Comparison of ENCODE assay signal across 18 mouse cellular contexts in genomic region chr1:193084016-193084415, GRCm38 (mm10). TPM values are rescaled to one million over a fixed set of nuclear protein-coding genes. Genes with fewer than 3 reads are reported as not detected.
DNase-seq lines count a peak whose midpoint lies in the region; ATAC-seq and TF ChIP-seq lines count a peak whose summit lies in the region.
"Had no signal": no experiment of that assay in that cellular context is flagged by ENCODE, and none has a peak within 500 bp of the region (broad histone marks: within the 10 kb centered on the region; RNA-seq: fewer than 3 reads in every experiment).

No protein-coding gene starts in this region.

- 91% methylated on average over 1 of the region's 1 CpGs for WGBS in hindbrain, postnatal 0 days
- 83% methylated on average over 1 of the region's 1 CpGs for WGBS in hindbrain, embryonic 12.5 days
- WGBS in lung, postnatal 0 days, result 91% methylated on average over 1 of the region's 1 CpGs

- no peak for DNase-seq in hindbrain, postnatal 0 days (ENCODE audit: low spot score)
- DNase-seq in lung, postnatal 0 days (ENCODE audit: low spot score), result no peak
- DNase-seq in lung, adult 18-20 months, result no peak
- DNase-seq in ES-CJ7 (ENCODE audit: low read depth, low spot score), result peak; percentile 50
- DNase-seq in induced T-regulatory cell, adult 2 months (ENCODE audit: low read depth), result peak; percentile 5
- DNase-seq in MN1 (ENCODE audit: low spot score), result no peak
- no peak for DNase-seq in adrenal gland, postnatal 14 days
- DNase-seq: adrenal gland, adult 8-10 months; cerebellum, postnatal 25 days; heart, postnatal 14 days; kidney, adult 11 months; liver, embryonic 13.5 days had no signal

- peaks cover 10% of the 10 kb centered on the region for H3K4me1 ChIP-seq in hindbrain, postnatal 0 days (ENCODE audit: insufficient read depth, low read length)
- peaks cover 10% of the 10 kb centered on the region; the same call in 1 of the 2 replicates for H3K4me1 ChIP-seq in hindbrain, embryonic 12.5 days
- H3K4me1 ChIP-seq in lung, postnatal 0 days (ENCODE audit: insufficient read depth, low read depth, low read length), result no peaks in the 10 kb centered on the region
- H3K4me1 ChIP-seq: liver, embryonic 13.5 days had no signal

- peak; percentile 19; the same call in 1 of the 2 replicates for TF ChIP-seq CTCF in hindbrain, postnatal 0 days (IDR thresholded peaks at IDR 0.05; ENCODE audit: low read depth)
- peak; percentile 9; the same call in 1 of the 2 replicates for TF ChIP-seq CTCF in lung, postnatal 0 days (IDR thresholded peaks at IDR 0.05)

- TF ChIP-seq EP300 in lung, postnatal 0 days (IDR thresholded peaks at IDR 0.05), result no peak

- no peak overlapping the region for H3K27ac ChIP-seq in hindbrain, postnatal 0 days
- no peak overlapping the region for H3K27ac ChIP-seq in hindbrain, embryonic 12.5 days
- no peak overlapping the region for H3K27ac ChIP-seq in lung, postnatal 0 days (ENCODE audit: low read length)
- H3K27ac ChIP-seq: liver, embryonic 13.5 days; macrophage; midbrain, embryonic 13.5 days; stomach, embryonic 15.5 days had no signal

- H3K9me3 ChIP-seq in hindbrain, postnatal 0 days (ENCODE audit: low read length), result no peaks in the 10 kb centered on the region
- no peaks in the 10 kb centered on the region for H3K9me3 ChIP-seq in hindbrain, embryonic 12.5 days (replicated peaks)
- no peaks in the 10 kb centered on the region for H3K9me3 ChIP-seq in lung, postnatal 0 days (ENCODE audit: low read length)
- H3K9me3 ChIP-seq: liver, embryonic 13.5 days; midbrain, embryonic 13.5 days; stomach, embryonic 15.5 days had no signal

- no peak overlapping the region for H3K4me2 ChIP-seq in hindbrain, postnatal 0 days (ENCODE audit: low read depth, low read length)
- no peak overlapping the region for H3K4me2 ChIP-seq in hindbrain, embryonic 12.5 days (replicated peaks)
- H3K4me2 ChIP-seq in lung, postnatal 0 days (replicated peaks; ENCODE audit: low read depth, low read length), result no peak overlapping the region
- H3K4me2 ChIP-seq: liver, embryonic 13.5 days; midbrain, embryonic 13.5 days; stomach, embryonic 15.5 days had no signal

- no peak overlapping the region for H3K4me3 ChIP-seq in hindbrain, postnatal 0 days (ENCODE audit: low read length)
- no peak overlapping the region for H3K4me3 ChIP-seq in hindbrain, embryonic 12.5 days
- no peak overlapping the region for H3K4me3 ChIP-seq in lung, postnatal 0 days (ENCODE audit: low read depth, low read length)
- H3K4me3 ChIP-seq: liver, embryonic 13.5 days; midbrain, embryonic 13.5 days; stomach, embryonic 15.5 days had no signal

- no peaks in the 10 kb centered on the region for H3K36me3 ChIP-seq in hindbrain, postnatal 0 days (ENCODE audit: insufficient read depth, low read length)
- no peaks in the 10 kb centered on the region for H3K36me3 ChIP-seq in hindbrain, embryonic 12.5 days
- H3K36me3 ChIP-seq in lung, postnatal 0 days (ENCODE audit: insufficient read depth, low read length), result no peaks in the 10 kb centered on the region
- H3K36me3 ChIP-seq: liver, embryonic 13.5 days; midbrain, embryonic 13.5 days; stomach, embryonic 15.5 days had no signal

- H3K9ac ChIP-seq in hindbrain, postnatal 0 days (replicated peaks; ENCODE audit: low read length), result no peak overlapping the region
- no peak overlapping the region for H3K9ac ChIP-seq in hindbrain, embryonic 12.5 days
- no peak overlapping the region for H3K9ac ChIP-seq in lung, postnatal 0 days (replicated peaks; ENCODE audit: low read depth)
- H3K9ac ChIP-seq: liver, embryonic 13.5 days; midbrain, embryonic 13.5 days; stomach, embryonic 15.5 days had no signal

- no peak for ATAC-seq in hindbrain, postnatal 0 days
- ATAC-seq in hindbrain, embryonic 12.5 days (ENCODE audit: low FRiP score), result no peak
- no peak for ATAC-seq in lung, postnatal 0 days
- ATAC-seq: CD4-positive, CD25-positive, alpha-beta regulatory T cell, adult 4 months; forebrain, embryonic 14.5 days; midbrain, embryonic 13.5 days had no signal

- no peaks in the 10 kb centered on the region for H3K27me3 ChIP-seq in hindbrain, postnatal 0 days (ENCODE audit: insufficient read depth, low read length)
- H3K27me3 ChIP-seq in hindbrain, embryonic 12.5 days, result no peaks in the 10 kb centered on the region
- no peaks in the 10 kb centered on the region for H3K27me3 ChIP-seq in lung, postnatal 0 days (replicated peaks; ENCODE audit: insufficient read depth, low read length)
- H3K27me3 ChIP-seq: liver, embryonic 13.5 days; midbrain, embryonic 13.5 days; stomach, embryonic 15.5 days had no signal

RNA-seq across cellular contexts. Expression of gene Diexf, which starts 46.1 kb away (rescaled TPM):
- total RNA-seq in hindbrain, postnatal 0 days (2014; rRNA removed), result 8.6 and 9.8 TPM in 2 replicates
- 3.5 and 4.9 TPM in 2 replicates for polyA plus RNA-seq in hindbrain, postnatal 0 days (2015; fragmentation: Nextera tagmentation; extraction: Ambion mirVana)
- polyA plus RNA-seq in hindbrain, embryonic 12.5 days (2016; fragmentation: Nextera tagmentation; extraction: Ambion mirVana), result 8.5 and 9.1 TPM in 2 replicates
- polyA plus RNA-seq in lung, postnatal 0 days (2015; fragmentation: Nextera tagmentation; extraction: Ambion mirVana), result 2.5 and 2.9 TPM in 2 replicates
- 18.9 and 19.5 TPM in 2 replicates for total RNA-seq in adrenal gland, postnatal 14 days (2021)

RNA-seq across cellular contexts. Expression of gene Syt14, which starts 48.4 kb away (rescaled TPM):
- total RNA-seq in hindbrain, postnatal 0 days (2014; rRNA removed), result 9.9 and 10.8 TPM in 2 replicates
- 4.1 and 4.6 TPM in 2 replicates for polyA plus RNA-seq in hindbrain, postnatal 0 days (2015; fragmentation: Nextera tagmentation; extraction: Ambion mirVana)
- 8.1 and 8.3 TPM in 2 replicates for polyA plus RNA-seq in hindbrain, embryonic 12.5 days (2016; fragmentation: Nextera tagmentation; extraction: Ambion mirVana)
- 0.18 and 0.30 TPM in 2 replicates for polyA plus RNA-seq in lung, postnatal 0 days (2015; fragmentation: Nextera tagmentation; extraction: Ambion mirVana)
- total RNA-seq in adrenal gland, postnatal 14 days (2021), result 6.6 and 6.8 TPM in 2 replicates
- polyA plus RNA-seq: macrophage had no signal

Comparison
In these comparisons a context has a peak if more than half of its experiments do, and no peak if none do; other contexts are left out.
1. DNase-seq: peak in ES-CJ7 (single experiment) and induced T-regulatory cell, adult 2 months (single experiment); none in hindbrain, postnatal 0 days (single experiment), lung, postnatal 0 days (single experiment), lung, adult 18-20 months (0 of 2), MN1 (single experiment) and adrenal gland, postnatal 14 days (single experiment).